In the genomic region with DNA sequence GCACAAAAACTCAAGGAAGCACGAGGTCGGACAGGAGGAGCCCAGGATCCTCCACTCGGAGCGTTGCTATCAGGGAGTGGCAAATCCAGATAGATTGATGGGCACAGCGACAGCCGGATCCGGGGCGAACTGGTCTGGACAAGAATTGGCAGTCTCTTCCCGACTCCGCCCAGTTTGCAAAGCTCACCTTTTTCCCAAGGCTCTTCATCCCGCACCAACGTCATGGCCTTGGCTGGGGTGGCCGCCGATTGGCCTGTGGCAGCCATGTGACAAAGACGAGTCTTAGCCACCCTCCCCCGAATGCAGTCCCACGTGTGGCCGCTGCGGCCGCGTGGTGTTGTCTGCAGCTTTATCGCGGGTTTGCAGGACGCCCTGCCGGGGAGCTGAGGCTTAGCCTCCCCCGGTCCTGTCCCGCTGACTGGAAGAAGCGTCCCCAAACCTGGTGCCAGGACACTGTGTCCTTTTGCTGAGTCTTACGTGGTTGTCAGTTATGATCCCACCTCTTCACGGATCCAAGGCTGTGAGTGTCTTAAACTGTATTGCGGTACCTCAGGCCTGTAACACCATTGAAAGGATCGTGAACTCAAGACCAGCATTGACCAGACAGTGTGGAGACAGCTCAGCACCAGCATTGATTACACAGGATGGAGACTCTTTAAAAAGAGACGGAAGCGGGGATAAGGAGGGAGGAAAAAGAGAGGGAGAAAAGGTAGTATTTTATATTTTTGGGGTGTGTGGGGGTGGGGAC, we compare ENCODE assay signal across 8 mouse cellular contexts. TPM values are rescaled to one million over a fixed set of nuclear protein-coding genes. Genes with fewer than 3 reads are reported as not detected.
A peak's percentile ranks its signal among the peaks of the same experiment; 100 is the strongest.
DNase-seq lines count a peak whose midpoint lies in the region; ATAC-seq and TF ChIP-seq lines count a peak whose summit lies in the region.

No protein-coding gene starts in this region.

- ATAC-seq in forebrain, embryonic 11.5 days (replicated peaks; ENCODE audit: low FRiP score) = peak; percentile 100
- peak; percentile 99 for ATAC-seq in heart, embryonic 16.5 days (replicated peaks; ENCODE audit: extremely low read depth, insufficient read depth, low FRiP score)
- ATAC-seq in liver, postnatal 0 days = peak; percentile 98
- ATAC-seq in neural tube, embryonic 14.5 days (ENCODE audit: low read depth) = peak; percentile 100

- peaks cover 37% of the 10 kb centered on the region for H3K4me1 ChIP-seq in E14TG2a.4 (replicated peaks; ENCODE audit: low read depth, low read length)
- H3K4me1 ChIP-seq in forebrain, embryonic 11.5 days (replicated peaks; ENCODE audit: control insufficient read depth, insufficient read depth, low read length) = peaks cover 4% of the 10 kb centered on the region; the same call in 1 of the 2 replicates
- peaks cover 14% of the 10 kb centered on the region for H3K4me1 ChIP-seq in heart, embryonic 16.5 days (ENCODE audit: control insufficient read depth, insufficient read depth, low read length)
- H3K4me1 ChIP-seq in liver, postnatal 0 days (ENCODE audit: insufficient read depth) = peaks cover 16% of the 10 kb centered on the region; the same call in 1 of the 2 replicates
- peaks cover 12% of the 10 kb centered on the region for H3K4me1 ChIP-seq in neural tube, embryonic 14.5 days (ENCODE audit: control insufficient read depth, insufficient read depth, low read length)

- no peaks in the 10 kb centered on the region for H3K9me3 ChIP-seq in E14TG2a.4 (ENCODE audit: low read length)
- H3K9me3 ChIP-seq in forebrain, embryonic 11.5 days (ENCODE audit: control insufficient read depth, low read length) = no peaks in the 10 kb centered on the region
- H3K9me3 ChIP-seq in heart, embryonic 16.5 days (replicated peaks; ENCODE audit: control insufficient read depth, low read length) = no peaks in the 10 kb centered on the region
- H3K9me3 ChIP-seq in liver, postnatal 0 days (ENCODE audit: low read length) = no peaks in the 10 kb centered on the region
- no peaks in the 10 kb centered on the region for H3K9me3 ChIP-seq in neural tube, embryonic 14.5 days (ENCODE audit: control insufficient read depth, low read length)

- peak overlapping the region; percentile 85 for H3K9ac ChIP-seq in forebrain, embryonic 11.5 days (ENCODE audit: low read length)
- H3K9ac ChIP-seq in heart, embryonic 16.5 days (ENCODE audit: low read length) = peak overlapping the region; percentile 79
- H3K9ac ChIP-seq in liver, postnatal 0 days (replicated peaks) = peak overlapping the region; percentile 58
- peak overlapping the region; percentile 62 for H3K9ac ChIP-seq in neural tube, embryonic 14.5 days (replicated peaks; ENCODE audit: low read depth, low read length)

- peak overlapping the region; percentile 86 for H3K4me3 ChIP-seq in E14TG2a.4 (replicated peaks; ENCODE audit: low read length)
- H3K4me3 ChIP-seq in forebrain, embryonic 11.5 days (ENCODE audit: low read depth, low read length) = peak overlapping the region; percentile 40
- H3K4me3 ChIP-seq in heart, embryonic 16.5 days (ENCODE audit: low read length) = peak overlapping the region; percentile 67
- H3K4me3 ChIP-seq in liver, postnatal 0 days (ENCODE audit: low read depth, low read length) = peak overlapping the region; percentile 39
- peak overlapping the region; percentile 40 for H3K4me3 ChIP-seq in neural tube, embryonic 14.5 days (ENCODE audit: low read depth, low read length)

- H3K27me3 ChIP-seq in E14TG2a.4 (ENCODE audit: insufficient read depth, low read length) = no peaks in the 10 kb centered on the region
- no peaks in the 10 kb centered on the region for H3K27me3 ChIP-seq in forebrain, embryonic 11.5 days (ENCODE audit: control insufficient read depth, insufficient read depth, low read length)
- H3K27me3 ChIP-seq in heart, embryonic 16.5 days (ENCODE audit: control insufficient read depth, insufficient read depth, low read length) = no peaks in the 10 kb centered on the region
- no peaks in the 10 kb centered on the region for H3K27me3 ChIP-seq in liver, postnatal 0 days (ENCODE audit: insufficient read depth, low read length)
- H3K27me3 ChIP-seq in neural tube, embryonic 14.5 days (ENCODE audit: control insufficient read depth, insufficient read depth, low read length) = no peaks in the 10 kb centered on the region

- TF ChIP-seq EP300 in liver, postnatal 0 days (IDR thresholded peaks at IDR 0.05; ENCODE audit: low read depth) = peak; percentile 73

- TF ChIP-seq CTCF in E14TG2a.4 (conservative IDR thresholded peaks at IDR 0.05; ENCODE audit: low read length) = peak; percentile 13; the same call in 1 of the 2 replicates
- TF ChIP-seq CTCF in liver, postnatal 0 days (IDR thresholded peaks at IDR 0.05; ENCODE audit: low read depth) = peak; percentile 90

- H3K4me2 ChIP-seq in forebrain, embryonic 11.5 days (ENCODE audit: low read depth, low read length, severe bottlenecking) = peak overlapping the region; percentile 74
- peak overlapping the region; percentile 97 for H3K4me2 ChIP-seq in heart, embryonic 16.5 days (ENCODE audit: low read depth, low read length)
- H3K4me2 ChIP-seq in liver, postnatal 0 days (ENCODE audit: low read depth, low read length) = peak overlapping the region; percentile 74
- H3K4me2 ChIP-seq in neural tube, embryonic 14.5 days (ENCODE audit: low read depth, low read length) = peak overlapping the region; percentile 78

- H3K27ac ChIP-seq in forebrain, embryonic 11.5 days (ENCODE audit: low read depth, low read length) = peak overlapping the region; percentile 92
- peak overlapping the region; percentile 87 for H3K27ac ChIP-seq in heart, embryonic 16.5 days (ENCODE audit: low read length)
- H3K27ac ChIP-seq in liver, postnatal 0 days (ENCODE audit: low read depth) = peak overlapping the region; percentile 85
- H3K27ac ChIP-seq in neural tube, embryonic 14.5 days (ENCODE audit: low read depth, low read length) = peak overlapping the region; percentile 93

- H3K36me3 ChIP-seq in E14TG2a.4 (ENCODE audit: insufficient read depth, low read length) = no peaks in the 10 kb centered on the region
- H3K36me3 ChIP-seq in forebrain, embryonic 11.5 days (ENCODE audit: control insufficient read depth, insufficient read depth, low read length) = no peaks in the 10 kb centered on the region
- H3K36me3 ChIP-seq in heart, embryonic 16.5 days (ENCODE audit: control insufficient read depth, insufficient read depth) = no peaks in the 10 kb centered on the region
- no peaks in the 10 kb centered on the region for H3K36me3 ChIP-seq in liver, postnatal 0 days (replicated peaks; ENCODE audit: insufficient read depth, low read length)
- H3K36me3 ChIP-seq in neural tube, embryonic 14.5 days (ENCODE audit: control insufficient read depth, insufficient read depth, low read length) = no peaks in the 10 kb centered on the region

- DNase-seq in c-Kit-positive CD71-positive TER-119-negative erythroid progenitor cells, embryonic 14.5 days (ENCODE audit: low read depth) = peak; percentile 92
- peak; percentile 97 for DNase-seq in forebrain, embryonic 11.5 days (ENCODE audit: low spot score)
- DNase-seq in kidney, postnatal 36 days = peak; percentile 97 to 98
- peak; percentile 95 for DNase-seq in liver, postnatal 0 days
- DNase-seq in testis, postnatal 10 days (ENCODE audit: low spot score) = peak; percentile 94

- 3% methylated on average over 34 of the region's 34 CpGs for WGBS in forebrain, embryonic 11.5 days
- 2% methylated on average over 34 of the region's 34 CpGs for WGBS in heart, embryonic 16.5 days
- 1% methylated on average over 34 of the region's 34 CpGs for WGBS in liver, postnatal 0 days (ENCODE audit: insufficient replicate concordance)
- WGBS in neural tube, embryonic 14.5 days = 2% methylated on average over 34 of the region's 34 CpGs

RNA-seq across cellular contexts. Expression of a gene that starts 19.3 kb away (rescaled TPM):
- polyA plus RNA-seq in forebrain, embryonic 11.5 days (2014; fragmentation: Nextera tagmentation; extraction: Ambion mirVana) = 69.6 and 79.3 TPM in 2 replicates
- 38.1 and 40.5 TPM in 2 replicates for polyA plus RNA-seq in heart, embryonic 16.5 days (2015; fragmentation: Nextera tagmentation; extraction: Ambion mirVana)
- 18.6 and 20.6 TPM in 2 replicates for polyA plus RNA-seq in liver, postnatal 0 days (2015; fragmentation: Nextera tagmentation; extraction: Ambion mirVana)
- polyA plus RNA-seq in neural tube, embryonic 14.5 days (2014; fragmentation: Nextera tagmentation; extraction: Ambion mirVana) = 61.9 and 76.8 TPM in 2 replicates

RNA-seq across cellular contexts. Expression of a gene that starts 37.9 kb away (rescaled TPM):
- polyA plus RNA-seq in forebrain, embryonic 11.5 days (2014; fragmentation: Nextera tagmentation; extraction: Ambion mirVana) = 0.23 and 0.27 TPM in 2 replicates
- polyA plus RNA-seq in heart, embryonic 16.5 days (2015; fragmentation: Nextera tagmentation; extraction: Ambion mirVana) = 0.80 and 2.6 TPM in 2 replicates
- polyA plus RNA-seq in liver, postnatal 0 days (2015; fragmentation: Nextera tagmentation; extraction: Ambion mirVana) = 4.9 and 5.1 TPM in 2 replicates
- polyA plus RNA-seq in neural tube, embryonic 14.5 days (2014; fragmentation: Nextera tagmentation; extraction: Ambion mirVana) = 0.35 and 1.1 TPM in 2 replicates

RNA-seq across cellular contexts. Expression of a gene that starts 56.9 kb away (rescaled TPM):
- not detected in 2 replicates for polyA plus RNA-seq in forebrain, embryonic 11.5 days (2014; fragmentation: Nextera tagmentation; extraction: Ambion mirVana)
- polyA plus RNA-seq in heart, embryonic 16.5 days (2015; fragmentation: Nextera tagmentation; extraction: Ambion mirVana) = not detected in 2 replicates
- polyA plus RNA-seq in liver, postnatal 0 days (2015; fragmentation: Nextera tagmentation; extraction: Ambion mirVana) = not detected in 2 replicates
- not detected in 2 replicates for polyA plus RNA-seq in neural tube, embryonic 14.5 days (2014; fragmentation: Nextera tagmentation; extraction: Ambion mirVana)

Comparison
In these comparisons a context has a peak if more than half of its experiments do, and no peak if none do; other contexts are left out.
1. Peak in every context shown above with its lines: DNase-seq, ATAC-seq, H3K4me3 ChIP-seq and H3K27ac ChIP-seq.